Mouse (Mus musculus): ENCODE measurements around the gene Traf3. TPM values are rescaled to one million over a fixed set of nuclear protein-coding genes. Genes with fewer than 3 reads are reported as not detected.

Gene Traf3
- total RNA-seq, 2 experiments from 2014 or later, result 12.4 to 24.1 TPM

GRCm38 (mm10) chr12:111152981-111153710, 13.0 kb upstream of the Traf3 start:
- peak; percentile 61 for ATAC-seq (replicated peaks; ENCODE audit: poor library complexity)

GRCm38 (mm10) chr12:111153946-111154345, 12.2 kb upstream of the Traf3 start:
- ATAC-seq (replicated peaks; ENCODE audit: poor library complexity), result no peak

DNA sequence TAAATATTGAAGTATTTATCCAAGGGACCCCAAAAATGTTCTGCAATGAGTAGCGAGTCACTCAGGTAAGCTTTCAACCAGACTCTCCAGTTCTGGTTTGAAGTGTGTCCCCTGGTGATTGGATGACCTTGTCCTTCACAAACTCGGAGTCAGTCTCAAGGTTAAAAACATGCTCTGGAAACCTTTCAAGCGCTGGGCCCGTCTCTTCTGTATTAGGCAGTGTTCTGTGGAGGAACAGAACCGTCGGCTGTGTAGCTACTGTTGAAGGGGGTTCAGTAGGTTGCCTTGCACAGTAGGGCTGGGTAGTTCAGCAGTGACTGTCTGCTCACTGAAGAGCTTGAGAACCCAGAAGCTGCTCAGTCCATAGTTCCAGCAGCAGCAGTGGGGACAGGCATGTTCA, 11.5 kb upstream of the Traf3 start:
- ATAC-seq (replicated peaks; ENCODE audit: poor library complexity), result no peak

DNA sequence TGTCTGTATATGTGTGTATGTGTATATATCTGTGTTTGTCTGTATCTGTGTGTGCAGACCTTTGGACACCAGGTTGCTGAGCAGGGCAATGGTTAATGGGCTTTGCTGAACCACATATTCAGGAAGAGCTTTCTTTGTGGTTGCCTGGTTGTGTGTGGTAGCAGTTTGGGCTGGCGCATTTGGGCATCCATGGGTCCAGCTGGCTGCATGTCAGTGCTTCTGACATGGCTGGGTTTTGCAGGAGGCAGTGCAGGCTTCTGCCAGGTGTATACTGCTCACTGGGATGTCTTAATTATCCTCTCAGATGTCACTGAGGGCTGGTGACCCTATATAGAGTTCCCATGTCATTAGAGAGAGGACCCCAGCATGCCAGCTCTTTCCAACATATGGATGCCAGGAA, 10.4 kb upstream of the Traf3 start:
- no peak for ATAC-seq (replicated peaks; ENCODE audit: poor library complexity)

DNA sequence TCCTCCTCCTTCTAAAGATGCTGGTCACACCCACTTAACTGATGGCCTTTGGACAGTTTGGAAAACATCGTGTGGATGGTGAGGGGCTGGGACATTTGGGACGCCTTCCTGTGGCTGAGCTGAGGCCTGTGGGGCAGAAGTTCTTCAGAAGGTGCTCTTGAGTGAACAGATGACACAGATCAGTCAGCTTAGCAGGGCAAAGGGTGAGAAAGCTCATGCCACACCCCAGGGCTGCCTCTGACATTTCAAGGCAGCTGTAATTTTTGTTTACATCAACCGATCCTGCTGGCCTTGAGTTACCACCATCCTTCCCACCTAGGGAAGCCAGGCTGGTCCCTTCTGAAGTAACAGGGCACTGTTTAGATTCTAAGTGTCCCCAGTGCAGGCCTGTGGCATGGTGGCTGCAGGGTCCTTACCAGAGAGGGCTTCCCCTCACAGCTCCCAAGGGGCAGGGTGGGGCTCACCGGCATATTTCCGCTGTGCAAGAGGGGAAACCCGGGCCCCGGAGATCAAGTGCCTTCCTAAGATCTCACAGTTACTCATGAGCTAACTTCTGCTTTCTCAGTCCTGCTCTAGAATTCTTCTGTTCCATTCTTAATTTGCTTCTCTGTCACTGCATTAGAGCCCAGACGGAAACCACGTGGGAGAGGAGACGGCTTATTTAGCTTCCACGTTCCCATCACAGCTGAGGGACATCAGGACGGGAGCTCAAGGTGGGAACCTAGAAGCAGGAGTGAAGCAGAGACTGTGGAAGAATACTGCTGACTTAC, 6.3 kb upstream of the Traf3 start:
- ATAC-seq (replicated peaks; ENCODE audit: poor library complexity), result peak; percentile 69

GRCm38 (mm10) chr12:111160871-111161270, 5.3 kb upstream of the Traf3 start:
- no peak for ATAC-seq (replicated peaks; ENCODE audit: poor library complexity)

DNA sequence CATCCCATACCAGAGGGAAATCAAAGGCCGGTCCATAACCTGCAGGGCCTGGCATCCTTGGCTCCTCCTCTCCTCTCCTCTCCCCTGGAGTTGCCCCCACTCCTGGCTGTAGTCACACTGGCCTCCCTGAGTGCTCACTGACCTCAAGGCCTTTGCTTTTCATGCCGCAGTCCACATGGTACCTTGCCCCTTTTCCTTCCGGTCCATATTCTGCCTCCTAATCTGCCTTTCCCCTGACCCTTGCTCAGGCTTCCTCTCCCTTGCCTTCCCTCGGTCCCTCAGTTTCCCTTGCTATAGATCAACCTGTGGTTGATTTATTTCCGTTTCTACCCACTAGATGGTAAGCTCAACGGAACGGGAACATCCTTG, 4.2 kb upstream of the Traf3 start:
- ATAC-seq (replicated peaks; ENCODE audit: poor library complexity), result no peak

DNA sequence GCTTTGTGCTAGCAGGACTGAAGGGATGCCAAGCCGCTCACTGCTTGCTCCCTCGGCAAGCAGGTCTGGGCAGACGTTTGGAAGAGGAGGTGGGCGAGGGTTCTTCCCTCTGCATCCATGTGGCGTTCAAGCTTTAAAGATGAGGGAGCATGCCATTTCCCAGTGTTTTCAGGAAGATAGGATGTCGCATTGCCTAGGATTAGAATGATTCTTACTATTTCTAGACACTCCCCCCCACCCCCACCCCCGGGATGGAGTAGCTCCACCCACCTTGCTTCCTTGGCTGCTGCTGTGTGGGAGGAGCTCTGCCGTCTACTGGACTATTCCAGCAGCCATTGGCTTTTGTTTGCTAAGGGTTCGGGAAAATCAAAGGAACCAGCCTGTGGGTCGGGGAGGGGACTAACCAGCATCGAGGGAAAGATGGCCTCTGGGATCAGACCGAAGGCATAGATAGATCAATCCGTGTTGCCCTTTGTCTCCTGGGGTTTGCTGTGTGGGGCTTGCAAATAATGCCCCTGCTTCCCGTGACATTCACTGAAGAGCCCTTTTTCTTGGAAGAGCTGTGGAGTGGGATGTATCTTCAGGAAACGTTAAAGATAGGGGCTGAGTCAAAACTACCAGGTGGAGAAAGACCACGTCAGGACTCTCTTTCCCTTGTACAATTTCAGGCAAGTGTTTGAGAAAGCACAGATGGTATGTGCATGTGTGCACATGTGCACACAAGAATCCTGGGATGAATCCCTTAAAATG, 3.7 kb upstream of the Traf3 start:
- ATAC-seq (replicated peaks; ENCODE audit: poor library complexity), result no peak

DNA sequence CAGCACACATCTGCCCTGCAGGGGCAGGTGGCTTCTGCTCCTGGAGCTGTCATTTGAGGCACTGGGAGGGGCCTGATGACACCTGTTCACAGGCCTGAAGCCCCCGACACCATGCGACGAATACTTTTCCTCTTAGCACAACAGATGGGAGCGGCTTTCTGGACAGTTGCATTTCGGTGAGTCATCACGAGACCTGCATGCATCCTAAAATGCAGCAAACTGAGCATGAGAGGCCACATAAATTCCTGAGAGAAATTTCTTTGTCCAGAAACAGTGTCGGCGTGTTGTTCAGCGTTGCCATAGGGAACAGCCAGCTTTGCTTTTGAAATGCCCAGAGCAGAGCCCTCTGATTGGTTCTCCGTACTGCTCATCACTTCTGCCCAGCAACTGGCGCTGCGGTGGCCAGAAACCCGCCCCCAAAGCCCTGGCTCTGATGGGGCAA, 1.8 kb upstream of the Traf3 start:
- ATAC-seq (replicated peaks; ENCODE audit: poor library complexity), result peak; percentile 63

- peak; percentile 63 for ATAC-seq (replicated peaks; ENCODE audit: poor library complexity)
Measured at GRCm38 (mm10) chr12:111165146-111165812, 891 bp upstream of the Traf3 start.

DNA sequence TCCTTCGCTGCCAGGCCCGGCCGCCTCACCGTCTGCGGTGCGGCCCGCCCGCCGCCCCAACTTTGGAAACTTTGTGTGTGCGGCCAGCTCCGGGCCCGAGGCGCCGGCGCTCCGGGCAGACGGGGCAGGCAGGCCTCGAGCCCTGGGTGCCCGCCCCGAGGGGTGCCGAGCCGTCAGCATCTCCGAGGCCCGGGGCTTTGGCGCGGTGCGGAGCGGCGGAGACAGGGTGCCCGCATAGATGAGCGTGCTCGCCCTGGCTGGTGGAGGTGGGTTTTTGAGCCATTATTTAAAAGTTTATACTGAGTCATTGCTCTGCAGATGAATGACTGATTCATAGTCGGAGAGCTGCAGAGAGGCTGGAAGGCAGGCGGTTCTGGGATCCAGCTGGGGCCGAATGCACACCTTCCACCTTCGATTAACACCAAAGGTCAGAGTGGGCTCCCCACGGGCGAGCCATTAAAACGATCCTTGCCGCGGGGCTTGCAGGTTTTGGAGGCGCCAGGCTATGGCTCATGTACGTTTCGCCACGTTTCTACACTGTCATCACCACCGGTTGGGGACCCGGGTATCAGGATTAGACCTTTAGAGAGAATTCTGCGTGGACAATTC, 615 bp downstream of the Traf3 start:
- no peak for ATAC-seq (replicated peaks; ENCODE audit: poor library complexity)

DNA sequence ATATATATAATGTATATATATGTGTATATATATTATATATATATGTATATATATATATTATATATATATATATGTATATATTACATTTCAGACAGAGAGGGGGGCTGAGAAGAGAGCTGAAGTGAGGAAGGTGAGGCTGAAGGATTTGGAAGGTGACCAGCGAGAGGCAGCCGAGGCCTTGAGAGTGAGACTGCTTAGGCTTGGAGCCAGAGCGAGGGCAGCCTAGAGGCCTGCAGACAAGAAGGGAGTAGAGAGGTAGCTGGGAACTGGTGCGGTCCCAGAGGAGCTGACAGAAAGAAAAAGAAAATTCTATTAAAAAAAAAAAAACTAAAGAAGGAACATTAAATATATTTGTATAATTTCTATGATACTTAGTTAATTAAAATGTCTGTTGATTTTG, 2.7 kb downstream of the Traf3 start:
- ATAC-seq (replicated peaks; ENCODE audit: poor library complexity), result no peak

- ATAC-seq (replicated peaks; ENCODE audit: poor library complexity), result no peak
Measured at GRCm38 (mm10) chr12:111178772-111179171, 12.6 kb downstream of the Traf3 start.

DNA sequence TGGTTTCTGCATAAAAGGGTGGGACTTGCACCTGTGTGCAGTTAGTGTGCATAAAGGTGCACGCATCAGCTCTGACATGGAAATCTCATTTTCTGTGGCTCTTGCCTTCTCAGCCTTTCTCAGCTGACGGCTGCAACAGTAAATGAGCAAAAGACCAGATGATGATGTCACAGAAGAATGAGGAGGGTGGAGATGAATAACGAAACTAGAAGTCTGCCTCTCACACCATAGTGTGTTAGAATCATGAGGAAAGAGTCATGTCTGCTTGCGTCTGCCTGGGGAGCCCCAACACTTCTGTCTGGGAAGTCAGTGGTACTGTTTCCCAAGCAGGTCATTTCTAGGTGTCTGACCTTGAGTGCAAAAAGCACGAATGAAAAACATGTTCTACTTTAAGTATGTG, 15.7 kb downstream of the Traf3 start:
- ATAC-seq (replicated peaks; ENCODE audit: poor library complexity), result no peak

DNA sequence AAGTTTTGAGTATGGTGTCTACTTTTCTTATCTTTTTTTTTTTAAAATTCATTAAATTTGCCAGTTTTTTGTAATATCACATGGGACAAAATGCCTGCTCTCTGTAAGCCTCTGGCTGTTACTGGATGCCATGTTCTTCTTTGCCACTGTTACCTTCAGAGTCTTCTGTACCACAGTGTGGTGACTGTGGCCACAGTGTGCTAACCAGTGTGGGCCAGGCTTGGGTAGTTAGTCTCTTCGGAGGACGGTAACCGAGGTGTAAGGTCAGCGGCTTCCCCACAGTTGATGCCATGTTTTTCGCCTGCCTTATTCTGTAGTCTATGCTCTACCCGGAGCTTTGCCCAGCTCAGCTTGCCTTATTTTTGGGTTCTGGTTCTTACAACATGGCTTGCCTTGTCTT, 16.2 kb downstream of the Traf3 start:
- ATAC-seq (replicated peaks; ENCODE audit: poor library complexity), result no peak

- ATAC-seq (replicated peaks; ENCODE audit: poor library complexity), result peak; percentile 61
Measured at GRCm38 (mm10) chr12:111184476-111184875, 18.3 kb downstream of the Traf3 start, which contains the start of gene 4930595D18Rik. TSS of gene 4930595D18Rik (minus strand) at chr12:111184491.

DNA sequence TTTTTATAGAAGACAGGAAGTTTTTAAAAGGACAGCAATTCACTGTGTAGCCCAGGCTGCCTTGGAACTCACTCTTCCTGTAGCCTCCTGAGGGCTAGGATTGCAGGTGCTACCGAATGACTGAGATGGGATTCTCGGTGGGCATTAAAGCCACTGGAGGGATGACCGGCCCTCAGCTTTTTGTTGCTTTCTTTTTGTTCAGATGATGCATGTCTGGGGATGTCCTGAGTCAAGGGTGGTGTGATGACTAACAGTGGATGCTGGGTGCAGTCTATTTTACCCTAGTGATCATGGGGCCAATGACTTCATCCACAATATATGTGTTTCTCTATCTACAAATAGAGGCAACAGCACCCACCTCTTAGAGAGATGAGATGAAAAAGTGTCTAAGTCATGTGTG, 20.8 kb downstream of the Traf3 start:
- ATAC-seq (replicated peaks; ENCODE audit: poor library complexity), result no peak

GRCm38 (mm10) chr12:111188295-111188694, 22.1 kb downstream of the Traf3 start:
- no peak for ATAC-seq (replicated peaks; ENCODE audit: poor library complexity)

GRCm38 (mm10) chr12:111190355-111190754, 24.2 kb downstream of the Traf3 start:
- ATAC-seq (replicated peaks; ENCODE audit: poor library complexity), result peak; percentile 54

DNA sequence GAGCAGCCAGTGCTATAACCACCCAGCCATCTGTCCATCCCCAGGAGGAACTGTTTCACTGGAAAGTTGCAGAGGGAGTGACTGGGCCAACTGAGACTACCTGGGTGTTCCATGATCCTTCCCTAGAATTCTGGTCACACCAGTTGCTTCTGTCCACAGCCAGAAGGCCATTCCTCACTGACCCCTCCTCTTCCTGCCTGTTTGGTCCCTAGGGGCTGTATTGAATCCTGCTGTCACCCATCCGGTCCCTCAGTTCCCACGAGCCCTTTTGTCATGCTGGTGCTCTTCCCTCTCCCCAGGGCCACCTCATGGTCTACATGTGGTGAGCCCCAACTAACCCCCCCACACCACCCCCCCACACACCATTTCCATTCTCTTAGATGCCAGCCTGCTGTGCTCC, 24.7 kb downstream of the Traf3 start:
- ATAC-seq (replicated peaks; ENCODE audit: poor library complexity), result no peak

DNA sequence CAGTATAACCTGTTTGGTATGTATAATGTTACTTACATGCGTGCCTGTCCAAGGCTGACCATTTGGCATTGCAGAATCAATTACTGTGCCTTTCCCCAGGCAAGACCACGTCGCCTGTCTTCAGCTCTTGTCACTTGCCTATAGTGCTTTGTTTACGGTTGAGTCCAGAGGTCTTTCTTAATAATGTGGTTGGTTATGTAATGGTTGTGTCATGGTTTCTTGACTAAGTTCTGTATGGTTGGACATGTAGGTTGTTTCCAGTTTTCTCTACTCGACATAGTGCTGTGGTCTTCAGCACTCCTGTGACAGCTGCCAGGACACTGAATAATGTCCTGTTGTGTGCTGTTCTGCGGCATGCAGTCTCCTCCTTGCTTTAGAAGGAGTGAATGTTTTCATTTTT, 26.6 kb downstream of the Traf3 start:
- peak; percentile 83 for ATAC-seq (replicated peaks; ENCODE audit: poor library complexity)

Data from megakaryocyte progenitor cell, adult 5-6 weeks (primary cell).